Mouse (Mus musculus) erythroblast, embryonic 14.5 days (primary cell): ENCODE measurements around the gene Qprt.

ENCODE experiments used
- GATA1 ChIP-seq: IDR thresholded peaks from 2 replicates; pipeline ENCODE4 v1.6.1; 2012; ENCODE audit warnings: low read length, inconsistent platforms, mixed read lengths
- TAL1 ChIP-seq: IDR thresholded peaks from 3 replicates; pipeline ENCODE4 v1.6.1; 2012; ENCODE audit warnings: low read length, inconsistent platforms, mixed read lengths

DNA sequence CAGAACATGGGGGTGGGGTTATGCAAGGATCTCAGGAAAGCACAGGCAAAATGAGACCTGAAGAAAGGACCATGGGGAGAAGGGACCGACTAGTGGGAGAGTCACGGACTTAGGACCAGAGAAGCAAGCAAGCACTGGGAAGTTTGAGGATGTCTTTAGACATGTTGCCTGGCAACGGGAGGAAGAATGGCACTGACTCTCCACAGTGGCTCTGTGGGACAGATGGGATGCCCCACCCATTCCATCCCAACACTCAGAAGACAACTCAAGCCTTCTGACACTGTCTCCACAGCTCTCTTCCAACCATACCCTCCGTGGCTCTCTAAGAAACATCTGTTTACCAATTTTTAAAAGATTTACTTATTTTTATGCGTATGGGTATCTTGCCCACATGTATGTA is 11.1 kb upstream of the Qprt start:
- TF ChIP-seq GATA1 = no peak
- TF ChIP-seq TAL1 = no peak
